Mouse (Mus musculus): ENCODE measurements around the gene Pprc1. TPM values are rescaled to one million over a fixed set of nuclear protein-coding genes. Genes with fewer than 3 reads are reported as not detected.

Pprc1 gene
- polyA plus RNA-seq, 1 experiment from 2014 or later, result 22.2 TPM

- H3K4me1 ChIP-seq (replicated peaks), result peaks cover 49% of the 10 kb centered on the region
- WGBS, result 1% methylated on average over 7 of the region's 7 CpGs
- ATAC-seq (ENCODE audit: low FRiP score), result peak; percentile 30
Measured at GRCm38 (mm10) chr19:46045696-46046311, 1.1 kb downstream of the Pprc1 start.

DNA sequence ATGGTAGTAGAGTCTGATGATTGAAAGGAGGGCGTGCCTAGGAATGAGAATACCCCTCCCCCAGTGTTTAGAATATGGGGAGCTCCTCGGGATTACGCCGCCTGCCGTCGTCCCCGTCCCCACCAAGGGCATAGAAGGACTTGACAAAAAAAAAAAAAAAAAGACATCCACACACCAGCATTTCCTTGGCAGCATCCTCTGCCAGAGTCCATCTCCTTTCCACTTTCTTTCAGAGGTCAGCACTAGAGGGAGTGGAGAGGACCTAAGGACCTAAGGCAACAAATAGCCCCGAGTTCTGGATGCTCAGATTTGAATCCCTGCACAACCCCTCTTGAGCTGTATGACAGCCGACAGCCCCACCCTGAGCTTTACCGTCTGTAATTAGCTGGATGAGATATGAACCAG, 1.9 kb downstream of the Pprc1 start:
- 6% methylated on average over 10 of the region's 10 CpGs for WGBS
- Histone ChIP-seq H3K27ac (peak overlapping the region; percentile 99), H3K27me3 (no peaks in the 10 kb centered on the region), H3K4me3 (no peak overlapping the region), H3K9ac (no peak overlapping the region; the same call in 1 of the 2 replicates), H3K9me3 (no peaks in the 10 kb centered on the region), H3K36me3 (no peaks in the 10 kb centered on the region), H3K4me2 (0 out of 2 replicates have a peak overlapping the region, but pooled peaks have one; percentile 98), H3K4me1 (replicated peaks) (peaks cover 41% of the 10 kb centered on the region)
- ATAC-seq (ENCODE audit: low FRiP score), result no peak

More at GRCm38 (mm10) chr19:46045696-46046311, 1.1 kb downstream of the Pprc1 start:
- Histone ChIP-seq H3K9me3 (no peaks in the 10 kb centered on the region), H3K27me3 (no peaks in the 10 kb centered on the region), H3K36me3 (no peaks in the 10 kb centered on the region), H3K27ac (peak overlapping the region; percentile 99), H3K4me3 (peak overlapping the region; percentile 93), H3K9ac (peak overlapping the region; percentile 99), H3K4me2 (peak overlapping the region; percentile 98)

DNA sequence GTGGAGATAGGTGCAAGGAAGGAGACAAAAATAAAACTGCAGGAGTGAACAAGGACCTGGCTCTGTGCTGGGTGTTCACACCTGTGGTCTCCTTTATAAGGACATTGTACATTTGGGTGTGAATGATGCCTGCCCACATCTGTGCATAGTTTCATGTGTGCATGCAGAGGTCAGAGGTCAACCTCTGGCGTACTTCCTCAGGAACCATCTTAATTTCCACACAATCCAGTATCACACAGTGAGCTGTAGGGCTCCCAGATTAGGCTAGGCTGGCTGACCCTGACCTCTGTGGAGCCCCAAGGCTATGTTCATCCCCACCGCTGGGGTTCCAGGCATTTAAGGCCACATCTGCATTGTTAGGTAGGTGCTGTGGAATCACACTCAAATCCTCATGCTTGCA, 2.7 kb downstream of the Pprc1 start:
- Histone ChIP-seq H3K4me2 (no peak overlapping the region), H3K9ac (no peak overlapping the region), H3K9me3 (no peaks in the 10 kb centered on the region), H3K4me3 (no peak overlapping the region), H3K4me1 (replicated peaks) (peaks cover 32% of the 10 kb centered on the region), H3K27me3 (no peaks in the 10 kb centered on the region), H3K27ac (no peak overlapping the region), H3K36me3 (no peaks in the 10 kb centered on the region)
- ATAC-seq (ENCODE audit: low FRiP score), result no peak
- WGBS, result 68% methylated on average over 2 of the region's 2 CpGs

GRCm38 (mm10) chr19:46049129-46049528, 4.4 kb downstream of the Pprc1 start:
- no peak overlapping the region for H3K27ac ChIP-seq
- no peaks in the 10 kb centered on the region for H3K36me3 ChIP-seq
- peaks cover 15% of the 10 kb centered on the region for H3K4me1 ChIP-seq (replicated peaks)
- H3K9me3 ChIP-seq, result no peaks in the 10 kb centered on the region
- H3K9ac ChIP-seq, result no peak overlapping the region
- no peak overlapping the region for H3K4me2 ChIP-seq
- H3K27me3 ChIP-seq, result no peaks in the 10 kb centered on the region
- 77% methylated on average over 4 of the region's 4 CpGs for WGBS
- no peak for ATAC-seq (ENCODE audit: low FRiP score)
- H3K4me3 ChIP-seq, result no peak overlapping the region

- H3K4me1 ChIP-seq (replicated peaks), result peaks cover 13% of the 10 kb centered on the region
- no peak overlapping the region for H3K4me2 ChIP-seq
- H3K27ac ChIP-seq, result no peak overlapping the region
- ATAC-seq (ENCODE audit: low FRiP score), result no peak
- no peak overlapping the region for H3K4me3 ChIP-seq
- WGBS, result 86% methylated on average over 2 of the region's 2 CpGs
- H3K27me3 ChIP-seq, result no peaks in the 10 kb centered on the region
- H3K9me3 ChIP-seq, result no peaks in the 10 kb centered on the region
- no peak overlapping the region for H3K9ac ChIP-seq
- H3K36me3 ChIP-seq, result no peaks in the 10 kb centered on the region
Measured at GRCm38 (mm10) chr19:46050462-46050861, 5.8 kb downstream of the Pprc1 start.

GRCm38 (mm10) chr19:46055752-46056387, 11.2 kb downstream of the Pprc1 start:
- H3K36me3 ChIP-seq, result no peaks in the 10 kb centered on the region
- peak; percentile 83 for ATAC-seq (ENCODE audit: low FRiP score)
- H3K9ac ChIP-seq, result no peak overlapping the region
- H3K4me3 ChIP-seq, result peak overlapping the region; percentile 83
- H3K9me3 ChIP-seq, result no peaks in the 10 kb centered on the region
- H3K27me3 ChIP-seq, result no peaks in the 10 kb centered on the region
- peaks cover 18% of the 10 kb centered on the region for H3K4me1 ChIP-seq (replicated peaks)
- H3K4me2 ChIP-seq, result peak overlapping the region; percentile 48
- WGBS, result 3% methylated on average over 11 of the region's 11 CpGs
- H3K27ac ChIP-seq, result peak overlapping the region; percentile 56; the same call in 1 of the 2 replicates

DNA sequence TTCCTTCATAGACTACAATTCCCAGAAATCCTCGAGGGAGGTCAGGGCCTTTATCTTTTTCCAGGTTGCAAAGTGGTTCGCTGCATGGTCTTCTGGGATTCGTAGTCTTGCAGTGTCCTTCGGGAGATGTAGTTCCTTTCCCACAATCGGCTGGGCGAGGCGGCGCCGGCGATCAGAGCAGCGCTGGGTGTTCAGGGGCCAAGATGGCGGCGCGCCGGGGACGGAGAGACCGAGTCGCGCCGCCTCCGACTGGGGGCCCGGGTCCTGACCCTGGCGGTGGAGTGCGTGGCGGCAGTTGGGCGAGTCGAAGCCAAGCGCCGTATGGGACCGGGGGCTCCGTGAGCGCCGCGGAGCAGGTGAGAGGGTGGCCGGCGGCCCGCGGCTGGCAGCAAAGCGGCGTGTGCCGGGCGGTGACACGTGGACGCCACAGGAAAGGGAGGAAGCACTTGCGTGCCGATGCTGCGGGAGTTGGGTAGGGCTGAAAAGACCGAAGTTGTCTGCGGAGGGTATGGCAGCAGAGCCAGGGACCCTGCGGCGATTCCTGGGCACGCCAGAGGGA, 11.8 kb downstream of the Pprc1 start:
- whole genome bisulfite sequencing, result under 1% methylated on average over 52 of the region's 52 CpGs
- Histone ChIP-seq H3K9ac (peak overlapping the region; percentile 78), H3K36me3 (no peaks in the 10 kb centered on the region; the same call in 1 of the 2 replicates), H3K4me1 (replicated peaks) (peaks cover 18% of the 10 kb centered on the region), H3K4me2 (peak overlapping the region; percentile 94), H3K27ac (peak overlapping the region; percentile 90), H3K27me3 (no peaks in the 10 kb centered on the region), H3K9me3 (no peaks in the 10 kb centered on the region), H3K4me3 (peak overlapping the region; percentile 83)
- ATAC-seq (ENCODE audit: low FRiP score), result peak; percentile 96

GRCm38 (mm10) chr19:46056947-46057607, 12.4 kb downstream of the Pprc1 start:
- peak; percentile 59 for ATAC-seq (ENCODE audit: low FRiP score)
- WGBS, result under 1% methylated on average over 33 of the region's 42 CpGs
- peak overlapping the region; percentile 83 for H3K4me3 ChIP-seq
- H3K9me3 ChIP-seq, result no peaks in the 10 kb centered on the region
- peaks cover 18% of the 10 kb centered on the region for H3K4me1 ChIP-seq (replicated peaks)
- H3K4me2 ChIP-seq, result peak overlapping the region; percentile 94
- H3K36me3 ChIP-seq, result peaks cover 6% of the 10 kb centered on the region
- peak overlapping the region; percentile 90 for H3K27ac ChIP-seq
- no peaks in the 10 kb centered on the region for H3K27me3 ChIP-seq
- peak overlapping the region; percentile 78 for H3K9ac ChIP-seq

GRCm38 (mm10) chr19:46058466-46058865, 13.8 kb downstream of the Pprc1 start:
- H3K9me3 ChIP-seq, result no peaks in the 10 kb centered on the region
- H3K4me1 ChIP-seq (replicated peaks), result peaks cover 18% of the 10 kb centered on the region
- ATAC-seq (ENCODE audit: low FRiP score), result no peak
- H3K9ac ChIP-seq, result no peak overlapping the region
- no peak overlapping the region for H3K27ac ChIP-seq
- H3K36me3 ChIP-seq, result peaks cover 19% of the 10 kb centered on the region
- H3K4me3 ChIP-seq, result no peak overlapping the region
- H3K27me3 ChIP-seq, result no peaks in the 10 kb centered on the region
- 98% methylated on average over 7 of the region's 7 CpGs for WGBS
- H3K4me2 ChIP-seq, result peak overlapping the region; percentile 94; the same call in 1 of the 2 replicates

DNA sequence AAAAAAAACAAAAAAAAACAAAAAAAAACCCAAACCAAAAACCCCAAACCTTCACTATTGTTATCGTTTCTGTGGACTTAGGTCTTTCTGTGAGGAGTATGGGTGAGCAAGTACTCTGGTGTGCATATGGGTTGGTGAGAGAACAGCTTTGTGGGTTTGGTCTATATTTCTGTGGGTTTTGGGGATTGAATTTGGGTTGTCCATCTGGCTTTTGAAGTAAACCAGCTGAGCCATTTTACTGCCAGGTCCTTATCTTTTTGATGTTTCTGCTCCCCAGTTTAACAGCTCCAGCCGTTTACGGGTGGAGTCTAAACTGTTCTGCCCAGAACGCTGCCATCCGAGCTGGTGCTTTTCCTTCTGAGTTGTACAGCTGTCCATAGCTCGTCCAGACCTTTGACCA, 16.2 kb downstream of the Pprc1 start:
- Histone ChIP-seq H3K4me2 (no peak overlapping the region), H3K9me3 (no peaks in the 10 kb centered on the region), H3K4me3 (no peak overlapping the region), H3K27ac (no peak overlapping the region), H3K4me1 (replicated peaks) (peaks cover 16% of the 10 kb centered on the region), H3K27me3 (no peaks in the 10 kb centered on the region), H3K36me3 (peaks cover 43% of the 10 kb centered on the region), H3K9ac (no peak overlapping the region)
- WGBS, result 93% methylated on average over 6 of the region's 6 CpGs
- ATAC-seq (ENCODE audit: low FRiP score), result no peak

- no peaks in the 10 kb centered on the region for H3K27me3 ChIP-seq
- no peak overlapping the region for H3K4me3 ChIP-seq
- no peaks in the 10 kb centered on the region for H3K4me1 ChIP-seq (replicated peaks)
- no peak overlapping the region for H3K9ac ChIP-seq
- no peak for ATAC-seq (ENCODE audit: low FRiP score)
- peaks cover 95% of the 10 kb centered on the region for H3K36me3 ChIP-seq
- H3K9me3 ChIP-seq, result no peaks in the 10 kb centered on the region
- 77% methylated on average over 10 of the region's 10 CpGs for WGBS
- no peak overlapping the region for H3K27ac ChIP-seq
- no peak overlapping the region for H3K4me2 ChIP-seq
Measured at GRCm38 (mm10) chr19:46068054-46068453, 23.4 kb downstream of the Pprc1 start.

DNA sequence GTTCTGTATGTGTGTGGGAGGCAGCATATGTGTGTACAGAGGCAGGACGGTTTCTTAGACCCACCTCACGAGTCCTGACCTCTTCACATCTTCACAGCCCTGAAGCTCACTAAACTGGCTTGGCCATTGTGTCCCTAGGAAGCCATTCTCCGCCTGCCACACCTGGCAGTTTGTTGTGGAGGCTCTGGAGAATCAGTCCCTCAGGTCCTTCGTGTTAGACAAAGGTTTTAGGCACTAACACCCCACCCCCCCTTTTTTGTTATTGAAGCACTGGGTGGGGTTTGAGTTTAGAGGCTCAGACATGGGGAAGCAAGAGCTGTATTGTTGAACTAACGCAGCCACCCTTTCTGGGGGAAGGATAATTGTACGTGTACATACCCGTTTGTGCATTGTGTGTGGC, 28.6 kb downstream of the Pprc1 start:
- no peaks in the 10 kb centered on the region for H3K9me3 ChIP-seq
- H3K4me1 ChIP-seq (replicated peaks), result peaks cover 22% of the 10 kb centered on the region
- H3K9ac ChIP-seq, result no peak overlapping the region
- no peak overlapping the region for H3K4me2 ChIP-seq
- ATAC-seq (ENCODE audit: low FRiP score), result no peak
- H3K27ac ChIP-seq, result no peak overlapping the region
- peaks cover 52% of the 10 kb centered on the region for H3K36me3 ChIP-seq
- H3K27me3 ChIP-seq, result no peaks in the 10 kb centered on the region
- no peak overlapping the region for H3K4me3 ChIP-seq
- WGBS, result 83% methylated on average over 7 of the region's 7 CpGs

Measured in hindbrain, embryonic 13.5 days (tissue).